Mouse (Mus musculus): ENCODE data around the gene Snrnp48.

Gene Snrnp48

GRCm38 (mm10) chr13:38269055-38269692 is 64.4 kb downstream of the Snrnp48 start:
- no peak for DNase-seq

DNA sequence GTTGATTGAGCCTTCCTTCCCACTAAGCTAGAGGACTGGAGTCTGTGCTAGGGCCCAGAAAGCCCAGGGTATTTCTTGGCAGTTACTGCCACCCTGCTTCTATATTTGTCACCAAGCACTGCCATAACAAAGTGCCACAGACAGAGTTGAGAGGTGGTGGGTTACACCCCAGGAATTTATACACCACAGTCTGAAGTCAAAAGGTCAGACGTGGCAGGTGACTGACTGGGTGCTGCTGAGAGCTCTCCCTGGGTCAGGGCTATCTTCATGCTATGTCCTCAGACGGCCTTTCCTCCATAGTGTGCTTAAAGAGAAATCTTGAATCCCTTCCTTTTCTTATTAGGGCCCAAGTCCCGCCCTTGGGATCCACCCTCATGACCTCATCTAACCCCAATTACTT is 67.9 kb downstream of the Snrnp48 start:
- no peak for DNase-seq
